Mouse (Mus musculus) A20 (cell line): ENCODE results near the gene Fam187b.

Source experiments
- DNase-seq: peaks from one replicate; pipeline ENCODE4 v3.0.0-alpha.2; 2011; ENCODE audit warnings: low read depth, low spot score

The Fam187b gene

DNA sequence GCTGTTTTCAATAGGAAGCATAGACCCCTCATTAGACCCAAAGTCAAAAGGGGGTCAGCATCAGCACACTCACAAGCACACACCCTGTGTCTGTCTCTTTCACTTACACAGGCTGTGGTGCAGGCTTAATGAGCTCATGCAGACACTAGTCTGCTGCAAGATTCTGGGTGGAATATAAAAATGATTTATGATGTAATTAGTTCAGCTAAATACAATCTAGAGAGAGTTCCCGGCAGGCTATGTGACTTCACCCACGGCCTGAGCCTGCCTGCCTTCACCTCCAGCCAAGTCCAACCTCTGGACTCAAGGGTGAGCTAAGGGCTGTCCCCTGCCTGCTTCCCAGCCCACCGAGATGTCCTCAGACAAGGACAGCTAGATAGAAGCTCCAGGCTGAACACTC, 35.3 kb downstream of the Fam187b start:
- DNase-seq = no peak

GRCm38 (mm10) chr7:31012971-31013370, 39.4 kb downstream of the Fam187b start:
- no peak for DNase-seq

GRCm38 (mm10) chr7:31017104-31017901, 43.7 kb downstream of the Fam187b start:
- DNase-seq = peak; percentile 67

GRCm38 (mm10) chr7:31028609-31029008, 55.0 kb downstream of the Fam187b start:
- DNase-seq = no peak

DNA sequence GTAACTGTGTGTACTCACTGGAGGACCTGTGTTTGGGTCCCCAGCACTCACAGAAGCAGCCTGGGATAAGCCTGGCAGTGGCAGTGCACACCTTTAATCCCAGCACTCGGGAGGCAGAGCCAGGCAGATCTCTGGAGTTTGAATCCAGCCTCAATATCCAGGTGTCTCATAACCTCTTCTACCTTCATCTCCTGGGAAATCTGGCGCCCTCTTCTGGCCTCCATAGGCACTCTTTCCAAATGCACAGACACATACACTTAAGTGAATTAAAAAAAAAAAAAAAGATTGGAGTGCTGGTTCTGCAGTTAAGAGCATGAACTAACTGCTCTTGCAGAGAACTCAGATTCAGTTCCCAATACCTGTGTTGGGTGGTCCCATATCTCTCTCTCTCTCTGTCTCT, 57.1 kb downstream of the Fam187b start:
- peak; percentile 43 for DNase-seq

DNA sequence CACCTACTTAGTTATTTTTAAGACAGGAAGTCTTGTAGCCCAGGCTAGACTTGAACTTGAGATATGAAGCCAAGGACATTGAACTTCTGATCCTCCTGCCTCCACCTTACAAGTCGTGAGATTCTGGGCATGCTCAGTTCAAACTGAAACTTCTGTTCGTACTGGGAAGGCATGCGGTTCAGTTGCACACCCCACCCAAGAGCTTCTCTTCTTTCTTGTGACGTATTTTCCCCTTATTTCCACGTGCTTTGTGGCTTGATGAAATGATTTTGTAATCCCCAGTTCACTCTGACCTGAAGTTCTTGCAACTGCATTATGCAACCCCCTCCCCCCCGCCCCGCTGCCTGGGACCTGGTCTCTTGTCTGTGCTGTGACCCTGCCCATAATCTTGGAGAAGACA, 58.1 kb downstream of the Fam187b start:
- DNase-seq = no peak

DNA sequence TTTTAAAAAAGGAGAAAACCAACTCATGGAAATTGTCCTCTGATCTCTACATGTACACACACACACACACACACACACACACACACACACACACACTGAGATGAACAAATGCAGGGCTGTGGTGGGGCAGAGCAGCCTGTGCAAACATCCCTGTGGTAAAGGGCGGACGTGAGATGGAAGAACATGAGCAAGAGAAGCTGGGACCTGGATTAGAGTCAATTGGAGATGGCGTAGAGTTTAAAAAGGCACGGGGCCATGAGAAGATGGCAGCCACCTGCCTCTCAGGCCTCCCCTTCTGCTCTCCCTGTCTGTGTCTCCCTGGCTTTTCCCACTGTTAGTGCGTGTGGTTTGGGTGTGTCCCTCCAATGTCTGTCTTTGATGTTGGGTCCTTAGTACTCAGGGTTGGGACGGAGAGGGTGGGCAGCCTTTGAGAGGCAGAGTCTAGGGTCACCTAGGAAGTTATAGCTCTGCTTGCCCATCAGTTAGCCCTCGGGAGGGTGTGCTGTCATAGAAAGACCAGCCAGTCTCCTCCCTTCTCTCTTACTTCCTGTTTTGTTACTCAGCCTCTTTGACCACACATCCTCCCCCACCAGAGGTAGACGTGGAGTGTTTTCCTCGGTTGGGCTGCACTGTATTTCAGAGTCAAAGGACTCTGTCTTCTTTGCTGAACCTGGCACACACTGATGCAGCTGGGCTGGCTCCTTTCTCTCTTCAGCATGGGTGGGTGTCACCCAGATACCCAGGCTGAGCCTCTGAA, 60.0 kb downstream of the Fam187b start:
- peak; percentile 75 for DNase-seq

DNA sequence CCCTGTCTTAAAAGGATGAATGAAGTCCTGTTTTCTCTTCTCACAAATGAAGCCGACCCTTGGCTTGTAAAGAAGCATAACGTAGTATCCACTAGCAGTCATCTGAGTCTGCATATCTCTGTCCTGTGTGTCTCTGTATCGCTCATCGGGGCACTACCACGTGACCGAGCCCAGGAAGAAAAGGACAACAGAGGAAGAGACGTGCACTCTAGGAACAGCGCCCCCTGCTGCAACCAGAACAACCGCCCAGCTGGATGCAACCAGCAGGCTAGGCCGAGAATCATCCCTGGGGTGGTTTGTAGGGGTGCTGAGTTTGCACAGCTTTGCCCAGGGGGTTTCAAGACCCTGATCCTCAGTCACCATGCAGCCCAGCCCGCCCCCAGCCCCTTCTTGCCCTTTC, 61.2 kb downstream of the Fam187b start:
- peak; percentile 53 for DNase-seq

GRCm38 (mm10) chr7:31035291-31035690, 61.7 kb downstream of the Fam187b start:
- DNase-seq = no peak

DNA sequence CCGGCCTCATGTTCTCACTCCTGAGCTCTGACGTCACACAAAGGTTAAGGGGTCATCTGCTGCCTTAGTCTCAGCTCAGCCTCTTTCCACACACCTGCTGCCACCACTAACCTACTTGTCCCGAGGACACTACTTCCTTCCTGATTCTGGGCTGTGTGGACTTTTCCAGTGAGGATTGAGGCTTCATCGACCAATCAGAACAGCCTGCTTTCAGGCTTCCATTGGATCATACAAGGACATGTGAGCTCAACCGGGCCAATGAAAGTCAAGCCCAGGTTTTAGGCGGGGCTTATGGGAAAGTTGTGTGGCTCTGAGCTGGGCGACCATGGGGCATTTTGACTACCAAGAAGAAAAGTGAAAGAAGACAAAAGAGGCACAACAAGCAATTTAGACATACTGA, 63.3 kb downstream of the Fam187b start:
- peak; percentile 95 for DNase-seq

GRCm38 (mm10) chr7:31037675-31038074, 64.1 kb downstream of the Fam187b start:
- DNase-seq = peak; percentile 59

GRCm38 (mm10) chr7:31039011-31039410, 65.4 kb downstream of the Fam187b start:
- no peak for DNase-seq
